In genomic region chr11:115535401-115536037, GRCm38 (mm10) we compare ENCODE assay signal across 8 mouse cellular contexts. TPM values are rescaled to one million over a fixed set of nuclear protein-coding genes. Genes with fewer than 3 reads are reported as not detected.
A peak's percentile ranks its signal among the peaks of the same experiment; 100 is the strongest.
DNase-seq lines count a peak whose midpoint lies in the region; ATAC-seq lines count a peak whose summit lies in the region.

No protein-coding gene starts in this region.

- WGBS in forebrain, embryonic 16.5 days, result 1% methylated on average over 50 of the region's 84 CpGs

- H3K27me3 ChIP-seq in forebrain, embryonic 16.5 days (replicated peaks; ENCODE audit: control insufficient read depth, insufficient read depth, low read length), result no peaks in the 10 kb centered on the region

- no peaks in the 10 kb centered on the region for H3K9me3 ChIP-seq in forebrain, embryonic 16.5 days (ENCODE audit: control insufficient read depth, low read length)

- H3K9ac ChIP-seq in forebrain, embryonic 16.5 days (replicated peaks; ENCODE audit: low read depth, low read length), result peak overlapping the region; percentile 92

- H3K36me3 ChIP-seq in forebrain, embryonic 16.5 days (ENCODE audit: control insufficient read depth, insufficient read depth), result peaks cover 17% of the 10 kb centered on the region

- peaks cover 17% of the 10 kb centered on the region for H3K4me1 ChIP-seq in forebrain, embryonic 16.5 days (replicated peaks; ENCODE audit: control insufficient read depth, insufficient read depth, low read length)

- peak overlapping the region; percentile 92 for H3K4me3 ChIP-seq in forebrain, embryonic 16.5 days (replicated peaks; ENCODE audit: low read length)

- peak; percentile 18 for DNase-seq in MEL-GATA-1-ER (ENCODE audit: extremely low read depth, low read depth)
- peak; percentile 67 for DNase-seq in cerebellum, adult 11-12 months
- peak; percentile 75 for DNase-seq in heart, postnatal 4 days
- peak; percentile 67 to 75 for DNase-seq in layer of hippocampus, postnatal 10 days (ENCODE audit: low spot score in 2 of 2)
- peak; percentile 68 for DNase-seq in lung, postnatal 14 days
- DNase-seq in ovary, postnatal 36 days (ENCODE audit: low spot score), result peak; percentile 76
- DNase-seq in thymus, postnatal 25 days, result peak; percentile 80

- H3K4me2 ChIP-seq in forebrain, embryonic 16.5 days (ENCODE audit: low read length), result peak overlapping the region; percentile 89

- peak; percentile 84 for ATAC-seq in forebrain, embryonic 16.5 days

- H3K27ac ChIP-seq in forebrain, embryonic 16.5 days (ENCODE audit: low read length), result peak overlapping the region; percentile 99

RNA-seq across cellular contexts. Expression of gene Sumo2, which starts 0.6 kb away (rescaled TPM):
- polyA plus RNA-seq in forebrain, embryonic 16.5 days (2015; fragmentation: Nextera tagmentation; extraction: Ambion mirVana), result 1,130 and 1,181 TPM in 2 replicates
- total RNA-seq in heart, postnatal 4 days (2021), result 100 to 1,000 TPM; 299 TPM
- total RNA-seq in layer of hippocampus, postnatal 10 days (2021), result 100 to 1,000 TPM; 407 to 415 TPM

RNA-seq across cellular contexts. Expression of gene Jpt1, which starts 21.3 kb away (rescaled TPM):
- polyA plus RNA-seq in forebrain, embryonic 16.5 days (2015; fragmentation: Nextera tagmentation; extraction: Ambion mirVana), result 1,959 and 1,981 TPM in 2 replicates
- total RNA-seq in heart, postnatal 4 days (2021), result 100 to 1,000 TPM; 559 to 561 TPM
- 100 to 1,000 TPM; 315 to 332 TPM for total RNA-seq in layer of hippocampus, postnatal 10 days (2021)

RNA-seq across cellular contexts. Expression of gene Nup85, which starts 28.7 kb away (rescaled TPM):
- 138 and 144 TPM in 2 replicates for polyA plus RNA-seq in forebrain, embryonic 16.5 days (2015; fragmentation: Nextera tagmentation; extraction: Ambion mirVana)
- 10 to 100 TPM; 46.6 to 50.5 TPM for total RNA-seq in heart, postnatal 4 days (2021)
- total RNA-seq in layer of hippocampus, postnatal 10 days (2021), result 10 to 100 TPM; 48.9 to 56.3 TPM

RNA-seq across cellular contexts. Expression of gene Nt5c, which starts 43.9 kb away (rescaled TPM):
- 82.6 and 91.0 TPM in 2 replicates for polyA plus RNA-seq in forebrain, embryonic 16.5 days (2015; fragmentation: Nextera tagmentation; extraction: Ambion mirVana)
- total RNA-seq in heart, postnatal 4 days (2021), result 10 to 100 TPM; 27.3 to 27.4 TPM
- 10 to 100 TPM; 79.9 to 81.3 TPM for total RNA-seq in layer of hippocampus, postnatal 10 days (2021)

Comparison
In these comparisons a context has a peak if more than half of its experiments do, and no peak if none do; other contexts are left out.
1. Peak in every context shown above with its lines: DNase-seq, ATAC-seq, H3K4me3 ChIP-seq and H3K27ac ChIP-seq.
2. DNase-seq: peak in every context shown above with its lines; median percentile 80 in thymus, postnatal 25 days; 76 in ovary, postnatal 36 days; 75 in heart, postnatal 4 days; 71 in layer of hippocampus, postnatal 10 days; 68 in lung, postnatal 14 days; 67 in cerebellum, adult 11-12 months; 18 in MEL-GATA-1-ER.